Mouse (Mus musculus) heart, embryonic 16.5 days (tissue): ENCODE results near the gene Oip5. TPM values are rescaled to one million over a fixed set of nuclear protein-coding genes. Genes with fewer than 3 reads are reported as not detected.
A peak's percentile ranks its signal among the peaks of the same experiment; 100 is the strongest.
"Not testable (repeated sequence)": the region's sequence is repeated elsewhere in the genome, so short reads cannot be mapped to it uniquely, and the experiment has no call there.

Source experiments
- ATAC-seq: fragments of 200-750 bp; cut with Nextera tagmentation; replicated peaks from 2 replicates; pipeline ENCODE4 v1.8.0; 2017; ENCODE audit warnings: moderate number of reproducible peaks; ENCODE audit not compliant: insufficient read depth, low FRiP score; ENCODE audit errors: extremely low read depth
- H3K27ac ChIP-seq: fragments of 300-500 bp; sonication (generic); 2 replicates; pipeline ENCODE4 v1.5.1; 2014; ENCODE audit warnings: mild to moderate bottlenecking, low read length, control low read depth, moderate library complexity
- H3K27me3 ChIP-seq: fragments of 300-500 bp; sonication (generic); 2 replicates; pipeline ENCODE4 v1.6.1; 2014; ENCODE audit warnings: low read length, mixed read lengths; ENCODE audit not compliant: control insufficient read depth, insufficient read depth
- H3K36me3 ChIP-seq: fragments of 300-500 bp; sonication (generic); 2 replicates; pipeline ENCODE4 v1.6.1; 2014; ENCODE audit not compliant: control insufficient read depth, insufficient read depth
- H3K4me1 ChIP-seq: fragments of 300-500 bp; sonication (generic); 2 replicates; pipeline ENCODE4 v1.6.1; 2014; ENCODE audit warnings: low read length, mixed read lengths; ENCODE audit not compliant: control insufficient read depth, insufficient read depth
- H3K4me2 ChIP-seq: fragments of 300-500 bp; sonication (generic); 2 replicates; pipeline ENCODE4 v1.6.1; 2014; ENCODE audit warnings: low read depth, mild to moderate bottlenecking, control low read depth, low read length
- H3K4me3 ChIP-seq: fragments of 300-500 bp; sonication (generic); 2 replicates; pipeline ENCODE4 v1.5.1; 2014; ENCODE audit warnings: mild to moderate bottlenecking, control low read depth, low read length
- H3K9ac ChIP-seq: fragments of 300-500 bp; sonication (generic); 2 replicates; pipeline ENCODE4 v1.6.1; 2014; ENCODE audit warnings: low read length, control low read depth
- H3K9me3 ChIP-seq: fragments of 300-500 bp; sonication (generic); replicated peaks from 2 replicates; pipeline ENCODE4 v1.6.1; 2016; ENCODE audit warnings: low read length; ENCODE audit not compliant: control insufficient read depth
- WGBS: fragments of 180-500 bp; shearing (Covaris S2); extraction: QIAGEN DNeasy Blood & Tissue Kit; methylation state at CpG from one replicate; pipeline ENCODE4 v1.1.7; 2014; 5-methylcytosine and 5-hydroxymethylcytosine counted together
- polyA plus RNA-seq: library from polyadenylated mRNA; unstranded; fragments of >200 nt; fragmentation: Nextera tagmentation; extraction: Ambion mirVana; gene quantifications from 2 replicates; pipeline ENCODE4 v1.2.1, GENCODE M21; 2015

Oip5 gene
- polyA plus RNA-seq, 1 experiment from 2014 or later: 23.2 TPM

GRCm38 (mm10) chr2:119617841-119618198 is 449 bp downstream of the Oip5 start:
- 0% methylated on average over 13 of the region's 13 CpGs for WGBS
- H3K36me3 ChIP-seq: no peaks in the 10 kb centered on the region
- peak; percentile 59 for ATAC-seq

DNA sequence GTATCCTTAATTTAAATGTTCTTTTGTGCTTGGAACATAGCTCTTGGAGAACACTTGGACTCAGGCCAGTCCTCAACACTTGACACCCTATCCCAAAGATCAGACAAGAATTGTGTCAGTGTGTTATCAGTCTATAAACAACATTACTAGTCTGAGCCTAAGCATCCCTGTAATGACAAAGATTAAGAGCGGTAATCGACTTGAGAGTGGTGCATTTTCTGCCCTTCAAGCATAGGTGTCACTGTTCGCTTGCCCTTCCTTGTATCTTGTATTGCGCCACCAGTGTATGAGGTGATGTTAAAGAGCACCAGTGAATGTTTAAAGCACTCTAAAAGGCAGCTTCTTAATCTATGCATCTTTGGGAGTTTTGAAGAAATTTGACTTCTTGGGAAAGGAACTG is 11.2 kb downstream of the Oip5 start:
- 80% methylated on average over 4 of the region's 4 CpGs for WGBS
- no peak overlapping the region for H3K27ac ChIP-seq

More at GRCm38 (mm10) chr2:119617841-119618198, 449 bp downstream of the Oip5 start:
- peak overlapping the region; percentile 81 for H3K4me3 ChIP-seq
- peak overlapping the region; percentile 81 for H3K9ac ChIP-seq
- H3K4me2 ChIP-seq: peak overlapping the region; percentile 87
- no peaks in the 10 kb centered on the region for H3K27me3 ChIP-seq
- peak overlapping the region; percentile 66 for H3K27ac ChIP-seq
- H3K9me3 ChIP-seq: no peaks in the 10 kb centered on the region
- peaks cover 19% of the 10 kb centered on the region for H3K4me1 ChIP-seq

DNA sequence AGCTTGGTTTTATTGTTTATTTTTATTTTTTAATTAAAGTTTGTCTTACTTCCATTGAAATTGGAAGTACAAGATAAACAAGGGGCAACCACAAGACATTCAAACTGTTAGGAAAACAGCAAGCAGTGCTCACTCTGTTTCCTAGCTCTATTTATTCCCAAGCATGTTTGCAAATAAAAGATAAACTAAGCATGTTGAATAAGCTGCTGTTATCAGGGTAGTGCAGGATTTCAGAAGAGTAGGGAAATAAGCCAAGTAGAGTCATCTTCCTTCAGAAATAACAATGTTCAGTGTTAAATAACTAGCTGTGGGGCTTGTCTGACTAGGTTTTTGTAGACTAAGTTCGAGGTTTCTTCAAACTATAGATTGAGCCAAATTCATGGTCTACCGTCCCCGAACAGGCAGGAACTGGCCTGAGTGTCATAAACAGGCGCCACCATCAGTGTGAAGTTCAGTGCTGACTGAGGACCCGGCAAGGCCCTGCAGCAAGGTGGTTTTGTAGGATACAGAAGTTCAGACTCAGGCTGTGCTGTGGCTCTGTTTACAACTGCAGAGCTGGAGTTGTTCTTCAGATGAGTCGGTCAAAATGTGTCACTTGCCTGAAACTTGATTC is 12.8 kb downstream of the Oip5 start:
- Histone ChIP-seq H3K27ac (no peak overlapping the region), H3K4me1 (peaks cover 27% of the 10 kb centered on the region), H3K36me3 (peaks cover 46% of the 10 kb centered on the region), H3K9ac (no peak overlapping the region), H3K9me3 (no peaks in the 10 kb centered on the region), H3K4me2 (no peak overlapping the region), H3K4me3 (no peak overlapping the region), H3K27me3 (no peaks in the 10 kb centered on the region)
- WGBS: 85% methylated on average over 6 of the region's 6 CpGs
- ATAC-seq: no peak

More for the DNA sequence above, 11.2 kb downstream of the Oip5 start:
- no peaks in the 10 kb centered on the region for H3K9me3 ChIP-seq
- H3K4me2 ChIP-seq: no peak overlapping the region
- H3K27me3 ChIP-seq: no peaks in the 10 kb centered on the region
- H3K4me3 ChIP-seq: no peak overlapping the region
- peaks cover 38% of the 10 kb centered on the region for H3K36me3 ChIP-seq
- no peak overlapping the region for H3K9ac ChIP-seq
- peaks cover 18% of the 10 kb centered on the region for H3K4me1 ChIP-seq
- no peak for ATAC-seq

DNA sequence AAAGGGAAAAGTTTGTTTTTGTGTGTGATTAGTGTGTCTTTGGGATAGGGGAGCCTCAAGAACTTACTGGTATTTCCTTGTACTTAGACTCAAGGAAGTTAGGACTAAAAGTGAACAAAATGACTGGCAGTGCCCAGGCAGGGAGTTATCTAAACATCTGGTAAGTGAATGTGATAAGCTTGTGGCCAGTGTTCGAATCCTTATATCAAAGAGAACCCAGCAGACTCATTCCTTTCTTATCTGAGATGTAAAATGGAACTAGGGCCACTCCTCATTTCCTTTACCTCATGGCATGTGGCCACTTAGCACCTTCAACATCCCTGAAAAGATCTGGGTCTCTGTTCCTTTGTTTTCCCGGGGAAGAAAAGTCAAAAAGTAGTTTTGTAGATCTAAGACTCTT is 14.4 kb downstream of the Oip5 start:
- no peak overlapping the region for H3K27ac ChIP-seq
- ATAC-seq: no peak

DNA sequence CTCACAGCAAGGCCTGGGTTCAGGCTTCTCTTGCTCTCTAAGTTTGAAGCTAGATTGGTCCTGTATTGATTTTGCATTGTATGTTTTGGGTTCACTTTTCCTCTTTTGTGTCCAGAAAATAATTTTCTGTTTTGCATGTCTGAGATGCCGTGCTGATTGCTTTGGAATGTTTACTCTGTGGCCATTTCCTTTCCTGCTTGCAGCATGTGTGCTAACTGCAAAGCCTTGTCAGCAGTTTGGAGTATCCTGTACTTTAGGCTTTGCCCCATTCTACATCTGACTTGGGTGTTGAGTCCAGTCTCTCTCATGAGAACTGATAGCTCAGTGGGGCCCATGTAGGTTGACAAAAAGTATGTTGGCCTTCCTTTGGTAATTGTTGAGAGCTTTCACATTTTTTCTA is 15.8 kb downstream of the Oip5 start:
- no peaks in the 10 kb centered on the region for H3K27me3 ChIP-seq
- peaks cover 40% of the 10 kb centered on the region for H3K36me3 ChIP-seq
- no peak for ATAC-seq
- H3K9ac ChIP-seq: 0 out of 2 replicates have a peak overlapping the region, but pooled peaks have one; percentile 25
- 27% methylated on average over 1 of the region's 1 CpGs for WGBS
- peaks cover 34% of the 10 kb centered on the region for H3K4me1 ChIP-seq
- H3K4me2 ChIP-seq: no peak overlapping the region; the same call in 1 of the 2 replicates
- H3K9me3 ChIP-seq: no peaks in the 10 kb centered on the region
- no peak overlapping the region; the same call in 1 of the 2 replicates for H3K27ac ChIP-seq
- H3K4me3 ChIP-seq: no peak overlapping the region

More for the DNA sequence above, 14.4 kb downstream of the Oip5 start:
- peaks cover 29% of the 10 kb centered on the region for H3K4me1 ChIP-seq
- H3K4me3 ChIP-seq: no peak overlapping the region
- 14% methylated on average over 2 of the region's 2 CpGs for WGBS
- peaks cover 46% of the 10 kb centered on the region for H3K36me3 ChIP-seq
- no peak overlapping the region for H3K9ac ChIP-seq
- no peak overlapping the region for H3K4me2 ChIP-seq
- H3K27me3 ChIP-seq: no peaks in the 10 kb centered on the region
- no peaks in the 10 kb centered on the region for H3K9me3 ChIP-seq

DNA sequence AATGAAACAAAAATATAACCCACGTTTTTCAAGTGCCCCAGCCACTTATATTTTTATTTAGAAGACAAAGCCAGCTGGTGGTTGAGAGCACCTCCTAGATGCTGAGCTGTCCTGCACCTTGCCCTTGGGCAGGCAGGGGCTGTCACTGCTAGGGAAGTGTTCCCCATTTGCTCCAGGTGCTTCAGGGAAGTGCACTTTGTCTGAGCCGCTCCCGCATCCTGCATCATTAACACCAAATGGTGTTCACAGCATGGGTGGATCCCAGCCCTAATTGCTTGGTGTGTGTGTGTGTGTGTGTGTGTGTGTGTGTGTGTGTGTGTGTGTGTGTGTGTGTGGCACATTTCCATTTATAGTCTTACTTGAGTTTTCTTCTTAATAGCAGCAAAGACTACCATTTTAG is 16.7 kb downstream of the Oip5 start:
- not testable (repeated sequence) for H3K9ac ChIP-seq, H3K4me2 ChIP-seq, ATAC-seq, H3K27ac ChIP-seq, H3K9me3 ChIP-seq, H3K27me3 ChIP-seq, H3K4me3 ChIP-seq
- Histone ChIP-seq H3K36me3 (peaks cover 45% of the 10 kb centered on the region), H3K4me1 (peaks cover 38% of the 10 kb centered on the region)
- 66% methylated on average over 3 of the region's 3 CpGs for WGBS

- Histone ChIP-seq H3K36me3 (peaks cover 44% of the 10 kb centered on the region), H3K4me1 (peaks cover 42% of the 10 kb centered on the region), H3K4me3 (no peak overlapping the region), H3K9me3 (no peaks in the 10 kb centered on the region), H3K9ac (no peak overlapping the region), H3K27ac (no peak overlapping the region), H3K27me3 (no peaks in the 10 kb centered on the region), H3K4me2 (no peak overlapping the region)
- 82% methylated on average over 4 of the region's 4 CpGs for WGBS
- ATAC-seq: no peak
Observed at GRCm38 (mm10) chr2:119601027-119601426, 17.2 kb downstream of the Oip5 start.

- H3K36me3 ChIP-seq: peaks cover 29% of the 10 kb centered on the region
- no peaks in the 10 kb centered on the region for H3K9me3 ChIP-seq
- 76% methylated on average over 8 of the region's 8 CpGs for WGBS
- H3K4me3 ChIP-seq: no peak overlapping the region
- peaks cover 30% of the 10 kb centered on the region for H3K4me1 ChIP-seq
- no peaks in the 10 kb centered on the region for H3K27me3 ChIP-seq
- H3K27ac ChIP-seq: no peak overlapping the region
- no peak overlapping the region for H3K4me2 ChIP-seq
- H3K9ac ChIP-seq: no peak overlapping the region
- ATAC-seq: no peak
Observed at GRCm38 (mm10) chr2:119596781-119597330, 21.4 kb downstream of the Oip5 start.

GRCm38 (mm10) chr2:119595308-119595707 is 23.0 kb downstream of the Oip5 start:
- H3K4me3 ChIP-seq: peak overlapping the region; percentile 94
- no peaks in the 10 kb centered on the region for H3K9me3 ChIP-seq
- peaks cover 27% of the 10 kb centered on the region for H3K36me3 ChIP-seq
- H3K9ac ChIP-seq: peak overlapping the region; percentile 100
- H3K27me3 ChIP-seq: no peaks in the 10 kb centered on the region
- 19% methylated on average over 4 of the region's 4 CpGs for WGBS
- peak overlapping the region; percentile 99 for H3K27ac ChIP-seq
- H3K4me2 ChIP-seq: peak overlapping the region; percentile 73
- ATAC-seq: no peak
- H3K4me1 ChIP-seq: peaks cover 21% of the 10 kb centered on the region
